Mouse (Mus musculus): Measurements from ENCODE around the gene Csf3r. TPM values are rescaled to one million over a fixed set of nuclear protein-coding genes. Genes with fewer than 3 reads are reported as not detected.

The Csf3r gene
- polyA plus RNA-seq, 1 experiment from 2014 or later, result 0.45 TPM

GRCm38 (mm10) chr4:126085996-126086576 is 61.7 kb downstream of the Csf3r start:
- peak; percentile 80; the same call in 1 of the 2 replicates for ATAC-seq (ENCODE audit: insufficient number of reproducible peaks, insufficient read depth, low FRiP score, low read depth)
- WGBS, result 32% methylated on average over 7 of the region's 7 CpGs

GRCm38 (mm10) chr4:126090101-126090847 is 65.9 kb downstream of the Csf3r start:
- Histone ChIP-seq H3K4me3 (ENCODE audit: low read depth, low read length) (no peak overlapping the region), H3K9me3 (ENCODE audit: control insufficient read depth, low read depth, low read length) (no peaks in the 10 kb centered on the region), H3K4me2 (replicated peaks; ENCODE audit: low read depth, low read length) (no peak overlapping the region), H3K36me3 (ENCODE audit: control insufficient read depth, insufficient read depth, low read length) (no peaks in the 10 kb centered on the region), H3K27me3 (ENCODE audit: control insufficient read depth, insufficient read depth, low read length) (no peaks in the 10 kb centered on the region), H3K27ac (ENCODE audit: low read length) (no peak overlapping the region), H3K9ac (replicated peaks; ENCODE audit: low read depth, low read length) (no peak overlapping the region), H3K4me1 (ENCODE audit: control insufficient read depth, insufficient read depth, low read length) (no peaks in the 10 kb centered on the region)
- ATAC-seq (ENCODE audit: insufficient number of reproducible peaks, insufficient read depth, low FRiP score, low read depth), result no peak
- 64% methylated on average over 7 of the region's 7 CpGs for WGBS

More at GRCm38 (mm10) chr4:126085996-126086576, 61.7 kb downstream of the Csf3r start:
- H3K4me2 ChIP-seq (replicated peaks; ENCODE audit: low read depth, low read length), result no peak overlapping the region
- no peaks in the 10 kb centered on the region for H3K9me3 ChIP-seq (ENCODE audit: control insufficient read depth, low read depth, low read length)
- no peaks in the 10 kb centered on the region for H3K4me1 ChIP-seq (ENCODE audit: control insufficient read depth, insufficient read depth, low read length)
- no peak overlapping the region for H3K9ac ChIP-seq (replicated peaks; ENCODE audit: low read depth, low read length)
- no peak overlapping the region for H3K27ac ChIP-seq (ENCODE audit: low read length)
- H3K36me3 ChIP-seq (ENCODE audit: control insufficient read depth, insufficient read depth, low read length), result no peaks in the 10 kb centered on the region
- H3K27me3 ChIP-seq (ENCODE audit: control insufficient read depth, insufficient read depth, low read length), result no peaks in the 10 kb centered on the region
- no peak overlapping the region for H3K4me3 ChIP-seq (ENCODE audit: low read depth, low read length)

- Histone ChIP-seq H3K4me3 (ENCODE audit: low read depth, low read length) (no peak overlapping the region), H3K4me1 (ENCODE audit: control insufficient read depth, insufficient read depth, low read length) (no peaks in the 10 kb centered on the region), H3K27ac (ENCODE audit: low read length) (no peak overlapping the region), H3K4me2 (replicated peaks; ENCODE audit: low read depth, low read length) (no peak overlapping the region), H3K27me3 (ENCODE audit: control insufficient read depth, insufficient read depth, low read length) (no peaks in the 10 kb centered on the region), H3K9ac (replicated peaks; ENCODE audit: low read depth, low read length) (no peak overlapping the region), H3K9me3 (ENCODE audit: control insufficient read depth, low read depth, low read length) (no peaks in the 10 kb centered on the region), H3K36me3 (ENCODE audit: control insufficient read depth, insufficient read depth, low read length) (no peaks in the 10 kb centered on the region)
- WGBS, result 65% methylated on average over 4 of the region's 4 CpGs
- ATAC-seq (ENCODE audit: insufficient number of reproducible peaks, insufficient read depth, low FRiP score, low read depth), result no peak
Measured at GRCm38 (mm10) chr4:126090848-126091124, 66.4 kb downstream of the Csf3r start.

GRCm38 (mm10) chr4:126091873-126092272 is 67.5 kb downstream of the Csf3r start:
- Histone ChIP-seq H3K36me3 (ENCODE audit: control insufficient read depth, insufficient read depth, low read length) (no peaks in the 10 kb centered on the region), H3K4me3 (ENCODE audit: low read depth, low read length) (no peak overlapping the region), H3K4me2 (replicated peaks; ENCODE audit: low read depth, low read length) (no peak overlapping the region), H3K27me3 (ENCODE audit: control insufficient read depth, insufficient read depth, low read length) (no peaks in the 10 kb centered on the region), H3K9me3 (ENCODE audit: control insufficient read depth, low read depth, low read length) (no peaks in the 10 kb centered on the region), H3K27ac (ENCODE audit: low read length) (no peak overlapping the region), H3K4me1 (ENCODE audit: control insufficient read depth, insufficient read depth, low read length) (no peaks in the 10 kb centered on the region), H3K9ac (replicated peaks; ENCODE audit: low read depth, low read length) (no peak overlapping the region)
- no peak for ATAC-seq (ENCODE audit: insufficient number of reproducible peaks, insufficient read depth, low FRiP score, low read depth)
- WGBS, result 78% methylated on average over 8 of the region's 8 CpGs

Other genes with a start within 250 kb of the Csf3r start
- 137 and 148 TPM in 2 replicates for gene Mrps15, start 22.4 kb downstream of the Csf3r start, polyA plus RNA-seq (2014; fragmentation: Nextera tagmentation; extraction: Ambion mirVana)
- gene Oscp1, start 34.0 kb downstream of the Csf3r start, polyA plus RNA-seq (2014; fragmentation: Nextera tagmentation; extraction: Ambion mirVana), result 13.3 and 16.0 TPM in 2 replicates
- 57.5 and 58.4 TPM in 2 replicates for gene Lsm10, start 72.1 kb downstream of the Csf3r start, polyA plus RNA-seq (2014; fragmentation: Nextera tagmentation; extraction: Ambion mirVana)
- 20.0 and 23.6 TPM in 2 replicates for gene Stk40, start 79.4 kb downstream of the Csf3r start, polyA plus RNA-seq (2014; fragmentation: Nextera tagmentation; extraction: Ambion mirVana)
- 70.2 and 76.5 TPM in 2 replicates for gene Eva1b, start 123.2 kb downstream of the Csf3r start, polyA plus RNA-seq (2014; fragmentation: Nextera tagmentation; extraction: Ambion mirVana)
- gene Sh3d21, start 138.9 kb downstream of the Csf3r start, polyA plus RNA-seq (2014; fragmentation: Nextera tagmentation; extraction: Ambion mirVana), result 7.4 and 8.7 TPM in 2 replicates
- 258 and 268 TPM in 2 replicates for gene Thrap3, start 178.2 kb downstream of the Csf3r start, polyA plus RNA-seq (2014; fragmentation: Nextera tagmentation; extraction: Ambion mirVana)
- 37.2 and 38.7 TPM in 2 replicates for gene Map7d1, start 231.8 kb downstream of the Csf3r start, polyA plus RNA-seq (2014; fragmentation: Nextera tagmentation; extraction: Ambion mirVana)
- 14.7 and 17.1 TPM in 2 replicates for gene Trappc3, start 237.8 kb downstream of the Csf3r start, polyA plus RNA-seq (2014; fragmentation: Nextera tagmentation; extraction: Ambion mirVana)

All from stomach, embryonic 14.5 days (tissue).